In the genomic region with DNA sequence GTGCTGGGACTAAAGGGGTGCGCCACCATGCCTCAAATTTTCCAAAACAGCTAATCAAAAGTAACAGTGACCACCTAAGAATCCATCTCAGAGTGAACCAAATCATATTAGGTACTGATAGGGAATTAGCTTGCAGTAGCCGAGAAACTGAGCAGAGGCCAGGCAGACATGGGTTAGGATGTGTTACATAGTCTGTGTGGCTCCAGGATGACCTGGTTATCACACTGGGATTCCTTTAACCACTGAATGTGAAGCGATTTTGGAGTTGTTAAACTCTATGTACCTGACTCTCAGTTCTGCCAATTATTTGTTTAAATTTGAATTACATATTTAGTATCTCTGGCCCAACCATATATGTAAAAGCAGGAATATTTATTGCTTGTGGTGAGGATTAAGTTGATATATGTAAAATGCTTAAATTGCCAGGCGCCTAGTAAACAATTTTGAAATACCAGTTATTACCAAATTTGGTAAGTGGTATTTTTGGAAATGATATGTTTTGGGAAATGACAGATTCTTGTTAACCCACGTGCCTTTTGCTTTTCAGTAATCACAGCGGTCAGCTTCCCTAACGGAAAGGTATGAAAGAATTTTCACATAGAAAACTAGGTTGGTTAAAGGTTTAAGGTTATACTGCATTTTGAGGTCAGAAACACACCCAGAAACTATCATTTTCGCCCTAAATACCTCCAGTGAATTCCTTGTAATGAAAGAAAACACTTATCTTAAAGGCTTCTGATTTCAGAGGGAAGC, we compare ENCODE assay signal across 8 mouse cellular contexts. TPM values are rescaled to one million over a fixed set of nuclear protein-coding genes. Genes with fewer than 3 reads are reported as not detected.
DNase-seq lines count a peak whose midpoint lies in the region; ATAC-seq and TF ChIP-seq lines count a peak whose summit lies in the region.

No protein-coding gene starts in this region.

- no peak overlapping the region for H3K9ac ChIP-seq in limb, embryonic 12.5 days (replicated peaks)
- H3K9ac ChIP-seq in neural tube, embryonic 15.5 days (replicated peaks), result peak overlapping the region; percentile 36; the same call in 1 of the 2 replicates

- 37% methylated on average over 8 of the region's 8 CpGs for WGBS in lung, adult 2 months
- WGBS in limb, embryonic 12.5 days, result 51% methylated on average over 8 of the region's 8 CpGs
- 49% methylated on average over 8 of the region's 8 CpGs for WGBS in neural tube, embryonic 15.5 days

- TF ChIP-seq CTCF in lung, adult 2 months (IDR thresholded peaks at IDR 0.05; ENCODE audit: insufficient read depth, low read length), result no peak
- TF ChIP-seq CTCF in embryonic fibroblast, embryonic 13.5 days (IDR thresholded peaks at IDR 0.05; ENCODE audit: borderline replicate concordance, insufficient read depth, low read length), result no peak

- H3K4me1 ChIP-seq in lung, adult 2 months (ENCODE audit: control insufficient read depth, insufficient read depth, low read length), result no peaks in the 10 kb centered on the region; the same call in none of the 2 replicates
- peaks cover 5% of the 10 kb centered on the region; the same call in 1 of the 2 replicates for H3K4me1 ChIP-seq in embryonic fibroblast, embryonic 13.5 days (ENCODE audit: control insufficient read depth, insufficient read depth, low read length)
- H3K4me1 ChIP-seq in limb, embryonic 12.5 days (replicated peaks), result peaks cover 22% of the 10 kb centered on the region
- H3K4me1 ChIP-seq in neural tube, embryonic 15.5 days, result peaks cover 29% of the 10 kb centered on the region

- ATAC-seq in limb, embryonic 12.5 days (ENCODE audit: insufficient number of reproducible peaks, insufficient read depth, low FRiP score, low TSS enrichment, low read depth), result no peak
- ATAC-seq in neural tube, embryonic 15.5 days (ENCODE audit: low FRiP score), result no peak

- H3K36me3 ChIP-seq in limb, embryonic 12.5 days, result peaks cover 13% of the 10 kb centered on the region; the same call in 1 of the 2 replicates
- H3K36me3 ChIP-seq in neural tube, embryonic 15.5 days, result 0 out of 2 replicates have a peak, but pooled peaks cover 3% of the 10 kb centered on the region

- H3K27me3 ChIP-seq in limb, embryonic 12.5 days, result peaks cover 7% of the 10 kb centered on the region
- no peaks in the 10 kb centered on the region for H3K27me3 ChIP-seq in neural tube, embryonic 15.5 days (replicated peaks)

- no peak for TF ChIP-seq POLR2A in lung, adult 2 months (IDR thresholded peaks at IDR 0.05; ENCODE audit: borderline replicate concordance, extremely low read depth, low read depth, low read length)
- no peak for TF ChIP-seq POLR2A in embryonic fibroblast, embryonic 13.5 days (IDR thresholded peaks at IDR 0.05; ENCODE audit: low read depth, low read length)

- peak overlapping the region; percentile 19 for H3K4me3 ChIP-seq in lung, adult 2 months (replicated peaks; ENCODE audit: extremely low read depth, low read depth, low read length)
- no peak overlapping the region for H3K4me3 ChIP-seq in embryonic fibroblast, embryonic 13.5 days (ENCODE audit: insufficient read depth, low read length)
- H3K4me3 ChIP-seq in limb, embryonic 12.5 days (replicated peaks), result peak overlapping the region; percentile 55; the same call in 1 of the 2 replicates
- H3K4me3 ChIP-seq in neural tube, embryonic 15.5 days (replicated peaks), result peak overlapping the region; percentile 56

- no peak for DNase-seq in lung, adult 2 months
- DNase-seq in lung, postnatal 4 days, result no peak
- no peak for DNase-seq in left cerebral cortex, postnatal 36 days (ENCODE audit: low spot score in 2 of 2)
- DNase-seq in cerebellum, postnatal 4 days (ENCODE audit: low spot score in 2 of 2), result no peak
- no peak for DNase-seq in kidney, postnatal 36 days

- H3K9me3 ChIP-seq in limb, embryonic 12.5 days, result no peaks in the 10 kb centered on the region
- H3K9me3 ChIP-seq in neural tube, embryonic 15.5 days (replicated peaks), result no peaks in the 10 kb centered on the region

- H3K27ac ChIP-seq in embryonic fibroblast, embryonic 13.5 days (ENCODE audit: insufficient read depth, low read length), result peak overlapping the region; percentile 82
- no peak overlapping the region for H3K27ac ChIP-seq in limb, embryonic 12.5 days
- H3K27ac ChIP-seq in neural tube, embryonic 15.5 days (replicated peaks), result peak overlapping the region; percentile 70

- intact Hi-C loops in left cerebral cortex, postnatal 36 days (cut with DNase I), result loop anchor here (2.0 to 10.0 kb wide), 3 partner anchors 34 to 128 kb away; partner anchors contain the start of genes Kpnb1 and Npepps

- peak overlapping the region; percentile 64 for H3K4me2 ChIP-seq in limb, embryonic 12.5 days
- peak overlapping the region; percentile 59 for H3K4me2 ChIP-seq in neural tube, embryonic 15.5 days

RNA-seq across cellular contexts. Expression of gene Mrpl45, which starts 0.6 kb away (rescaled TPM):
- 5.1 and 8.3 TPM in 2 replicates for polyA plus RNA-seq in lung, adult 2 months (2012; rRNA removed)
- 29.2 and 32.4 TPM in 2 replicates for polyA plus RNA-seq in embryonic fibroblast, embryonic 13.5 days (2011; ENCODE audit: insufficient read length, low read depth, missing spikeins)
- 51.2 and 53.5 TPM in 2 replicates for polyA plus RNA-seq in limb, embryonic 12.5 days (2016; fragmentation: Nextera tagmentation; extraction: Ambion mirVana)
- polyA plus RNA-seq in neural tube, embryonic 15.5 days (2015; fragmentation: Nextera tagmentation; extraction: Ambion mirVana), result 38.6 and 43.3 TPM in 2 replicates
- 10 to 100 TPM; 23.3 to 30.2 TPM for total RNA-seq in left cerebral cortex, postnatal 36 days (2021)

RNA-seq across cellular contexts. Expression of gene Npepps, which starts 34.5 kb away (rescaled TPM):
- 22.3 and 23.1 TPM in 2 replicates for polyA plus RNA-seq in lung, adult 2 months (2012; rRNA removed)
- 137 and 148 TPM in 2 replicates for polyA plus RNA-seq in embryonic fibroblast, embryonic 13.5 days (2011; ENCODE audit: insufficient read length, low read depth, missing spikeins)
- polyA plus RNA-seq in limb, embryonic 12.5 days (2016; fragmentation: Nextera tagmentation; extraction: Ambion mirVana), result 81.1 and 85.8 TPM in 2 replicates
- 136 and 145 TPM in 2 replicates for polyA plus RNA-seq in neural tube, embryonic 15.5 days (2015; fragmentation: Nextera tagmentation; extraction: Ambion mirVana)
- total RNA-seq in left cerebral cortex, postnatal 36 days (2021), result 100 to 1,000 TPM; 122 to 156 TPM

RNA-seq across cellular contexts. Expression of gene Gpr179, which starts 37.0 kb away (rescaled TPM):
- 0.23 and 0.24 TPM in 2 replicates for polyA plus RNA-seq in lung, adult 2 months (2012; rRNA removed)
- not detected in 2 replicates for polyA plus RNA-seq in embryonic fibroblast, embryonic 13.5 days (2011; ENCODE audit: insufficient read length, low read depth, missing spikeins)
- polyA plus RNA-seq in limb, embryonic 12.5 days (2016; fragmentation: Nextera tagmentation; extraction: Ambion mirVana), result 0.05 and 0.14 TPM in 2 replicates
- polyA plus RNA-seq in neural tube, embryonic 15.5 days (2015; fragmentation: Nextera tagmentation; extraction: Ambion mirVana), result 0.33 and 0.46 TPM in 2 replicates
- total RNA-seq in left cerebral cortex, postnatal 36 days (2021), result under 1 TPM; 0.39 to 0.52 TPM

RNA-seq across cellular contexts. Expression of gene Socs7, which starts 47.4 kb away (rescaled TPM):
- polyA plus RNA-seq in lung, adult 2 months (2012; rRNA removed), result 9.8 and 11.3 TPM in 2 replicates
- polyA plus RNA-seq in embryonic fibroblast, embryonic 13.5 days (2011; ENCODE audit: insufficient read length, low read depth, missing spikeins), result 10.0 and 10.6 TPM in 2 replicates
- 5.1 and 5.5 TPM in 2 replicates for polyA plus RNA-seq in limb, embryonic 12.5 days (2016; fragmentation: Nextera tagmentation; extraction: Ambion mirVana)
- polyA plus RNA-seq in neural tube, embryonic 15.5 days (2015; fragmentation: Nextera tagmentation; extraction: Ambion mirVana), result 7.7 and 8.4 TPM in 2 replicates
- total RNA-seq in left cerebral cortex, postnatal 36 days (2021), result 10 to 100 TPM; 78.0 to 87.2 TPM
